Mouse (Mus musculus) neural tube, postnatal 0 days (tissue): ENCODE data around the gene Mrpl36. TPM values are rescaled to one million over a fixed set of nuclear protein-coding genes. Genes with fewer than 3 reads are reported as not detected.

Experiments used
- polyA plus RNA-seq: library from polyadenylated mRNA; unstranded; fragments of >200 nt; fragmentation: Nextera tagmentation; extraction: Ambion mirVana; gene quantifications from 2 replicates; pipeline ENCODE4 v1.2.1, GENCODE M21; 2015

Gene Mrpl36
- polyA plus RNA-seq: 80.9 and 92.0 TPM in 2 replicates

GRCm38 (mm10) chr13:73327827-73328698 lies at the start of gene Mrpl36, which contains the start of gene Ndufs6:
TSS of gene Mrpl36 (plus strand) at chr13:73328513.
TSS of gene Ndufs6 (minus strand) at chr13:73328542.

Other genes starting within 250 kb of the Mrpl36 start
- 0.34 and 0.61 TPM in 2 replicates for gene Irx4, start 68.0 kb upstream of the Mrpl36 start, polyA plus RNA-seq
- 544 and 550 TPM in 2 replicates for gene Ndufs6, start within 50 bp of the Mrpl36 start, polyA plus RNA-seq
- gene Lpcat1, start 138.7 kb downstream of the Mrpl36 start, polyA plus RNA-seq: 70.0 and 73.0 TPM in 2 replicates
- gene Slc6a3, start 208.2 kb downstream of the Mrpl36 start, polyA plus RNA-seq: 0.17 TPM in 2 replicates